Mouse (Mus musculus) G1E (cell line): Measurements from ENCODE around the gene A430005L14Rik.

Source experiments
- CTCF ChIP-seq: IDR thresholded peaks from 2 replicates; pipeline ENCODE4 v1.5.1; 2012; ENCODE audit warnings: low read depth, low read length, inconsistent platforms, mixed read lengths
- GATA1 ChIP-seq: IDR thresholded peaks from 2 replicates; pipeline ENCODE4 v1.6.1; 2012; ENCODE audit warnings: borderline replicate concordance, low read length, inconsistent platforms, mixed read lengths
- POLR2AphosphoS5 ChIP-seq: IDR thresholded peaks from 2 replicates; pipeline ENCODE4 v1.6.1; 2012; ENCODE audit warnings: low read depth, low read length, inconsistent platforms; ENCODE audit not compliant: insufficient replicate concordance
- TAL1 ChIP-seq: conservative IDR thresholded peaks from 2 replicates; pipeline ENCODE4 v1.6.1; 2012; ENCODE audit warnings: low read depth, low read length, inconsistent platforms, mixed read lengths

- TF ChIP-seq CTCF (no peak), GATA1 (no peak), TAL1 (no peak), POLR2AphosphoS5 (no peak)
Measured at GRCm38 (mm10) chr4:154006264-154006663, 49.2 kb downstream of the A430005L14Rik start.
